Mouse (Mus musculus) stomach, embryonic 15.5 days (tissue): ENCODE measurements around the gene Nr2f2. TPM values are rescaled to one million over a fixed set of nuclear protein-coding genes. Genes with fewer than 3 reads are reported as not detected.

Experiments used
- ATAC-seq: fragments of 200-750 bp; cut with Nextera tagmentation; 2 replicates; pipeline ENCODE4 v1.8.0; 2017; ENCODE audit warnings: low read depth, moderate number of reproducible peaks, moderate TSS enrichment; ENCODE audit not compliant: insufficient read depth, low FRiP score
- H3K27ac ChIP-seq: fragments of 300-500 bp; sonication (generic); 2 replicates; pipeline ENCODE4 v1.5.1; 2015; ENCODE audit warnings: mild to moderate bottlenecking, inconsistent platforms
- H3K27me3 ChIP-seq: fragments of 300-500 bp; sonication (generic); replicated peaks from 2 replicates; pipeline ENCODE4 v1.6.1; 2015; ENCODE audit warnings: inconsistent platforms
- H3K36me3 ChIP-seq: fragments of 300-500 bp; sonication (generic); 2 replicates; pipeline ENCODE4 v1.6.1; 2015; ENCODE audit warnings: inconsistent platforms
- H3K4me1 ChIP-seq: fragments of 300-500 bp; sonication (generic); 2 replicates; pipeline ENCODE4 v1.6.1; 2015; ENCODE audit warnings: inconsistent platforms
- H3K4me2 ChIP-seq: fragments of 300-500 bp; sonication (generic); 2 replicates; pipeline ENCODE4 v1.6.1; 2015; ENCODE audit warnings: mild to moderate bottlenecking, inconsistent platforms
- H3K4me3 ChIP-seq: fragments of 300-500 bp; sonication (generic); replicated peaks from 2 replicates; pipeline ENCODE4 v1.5.1; 2015; ENCODE audit warnings: inconsistent platforms
- H3K9ac ChIP-seq: fragments of 300-500 bp; sonication (generic); 2 replicates; pipeline ENCODE4 v1.6.1; 2015; ENCODE audit warnings: inconsistent platforms
- H3K9me3 ChIP-seq: fragments of 300-500 bp; sonication (generic); 2 replicates; pipeline ENCODE4 v1.6.1; 2016; ENCODE audit warnings: inconsistent platforms
- WGBS: fragments of 180-500 bp; shearing (Covaris S2); methylation state at CpG from one replicate; pipeline ENCODE4 v1.1.7; 2015; 5-methylcytosine and 5-hydroxymethylcytosine counted together
- polyA plus RNA-seq: library from polyadenylated mRNA; unstranded; fragments of >200 nt; fragmentation: Nextera tagmentation; extraction: Ambion mirVana; gene quantifications from 2 replicates; pipeline ENCODE4 v1.2.1, GENCODE M21; 2015

The Nr2f2 gene
- polyA plus RNA-seq, 1 experiment from 2014 or later, result 66.9 TPM

DNA sequence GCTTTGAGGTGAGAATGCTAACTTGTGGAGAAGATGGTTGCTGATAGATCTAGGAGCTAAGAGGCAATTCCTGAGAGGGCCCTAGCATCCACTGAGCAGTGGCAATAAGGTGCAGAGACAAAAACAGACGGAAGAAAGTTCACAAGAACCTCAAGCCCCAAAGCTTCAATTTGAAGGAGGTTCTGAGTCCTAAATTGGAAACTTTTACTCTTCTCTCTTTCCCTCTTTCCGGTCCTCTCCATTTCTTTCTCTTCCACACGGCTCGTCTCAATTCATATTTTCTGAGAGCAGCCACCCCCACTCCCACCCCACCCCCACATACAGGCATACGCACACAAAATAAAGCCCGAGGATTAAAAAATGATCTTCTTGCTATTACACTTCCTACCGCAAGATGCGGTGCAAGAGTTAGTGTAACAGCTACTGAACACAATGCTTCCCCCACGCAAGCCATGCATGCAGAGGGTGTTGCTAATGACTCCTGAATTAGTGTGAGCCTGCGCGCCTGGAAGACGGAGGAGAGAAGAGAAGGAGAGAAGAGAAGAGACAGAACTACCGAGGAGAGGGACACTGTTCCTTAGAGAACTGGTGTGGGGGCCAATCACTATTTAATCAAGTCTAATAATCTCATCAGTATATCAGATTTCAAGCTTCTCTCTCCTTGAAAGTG, 29.8 kb downstream of the Nr2f2 start:
- H3K9me3 ChIP-seq, result no peaks in the 10 kb centered on the region
- peak overlapping the region; percentile 38 for H3K4me3 ChIP-seq
- peaks cover 24% of the 10 kb centered on the region for H3K4me1 ChIP-seq
- H3K27ac ChIP-seq, result peak overlapping the region; percentile 59; the same call in 1 of the 2 replicates
- H3K9ac ChIP-seq, result no peak overlapping the region
- ATAC-seq, result no peak
- H3K27me3 ChIP-seq, result peaks cover 27% of the 10 kb centered on the region
- 50% methylated on average over 13 of the region's 13 CpGs for WGBS
- H3K36me3 ChIP-seq, result no peaks in the 10 kb centered on the region
- peak overlapping the region; percentile 55; the same call in 1 of the 2 replicates for H3K4me2 ChIP-seq

DNA sequence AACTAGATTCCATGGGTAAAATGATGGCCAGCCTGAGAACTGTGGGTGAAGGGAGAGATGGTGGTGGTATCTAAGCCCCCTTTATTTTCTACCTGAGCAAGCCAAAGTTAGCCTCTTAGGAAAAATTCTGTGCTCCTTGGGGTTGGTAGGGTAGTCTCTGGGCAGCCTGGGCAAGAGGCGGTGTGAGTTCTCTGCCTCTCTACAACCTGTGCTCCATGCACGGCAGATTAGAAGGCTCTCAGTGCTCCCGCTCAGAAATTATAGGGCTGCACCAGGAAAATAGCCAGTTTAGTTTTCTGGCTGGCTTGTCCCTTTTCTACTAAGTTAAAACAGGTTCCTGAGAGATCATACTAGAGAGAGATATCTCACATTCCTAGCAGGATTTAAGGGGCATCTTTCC, 30.4 kb downstream of the Nr2f2 start:
- Histone ChIP-seq H3K27ac (no peak overlapping the region), H3K9me3 (no peaks in the 10 kb centered on the region), H3K4me3 (no peak overlapping the region), H3K27me3 (peaks cover 29% of the 10 kb centered on the region), H3K9ac (no peak overlapping the region), H3K4me1 (peaks cover 28% of the 10 kb centered on the region), H3K36me3 (no peaks in the 10 kb centered on the region), H3K4me2 (no peak overlapping the region)
- WGBS, result 70% methylated on average over 3 of the region's 3 CpGs
- ATAC-seq, result no peak

DNA sequence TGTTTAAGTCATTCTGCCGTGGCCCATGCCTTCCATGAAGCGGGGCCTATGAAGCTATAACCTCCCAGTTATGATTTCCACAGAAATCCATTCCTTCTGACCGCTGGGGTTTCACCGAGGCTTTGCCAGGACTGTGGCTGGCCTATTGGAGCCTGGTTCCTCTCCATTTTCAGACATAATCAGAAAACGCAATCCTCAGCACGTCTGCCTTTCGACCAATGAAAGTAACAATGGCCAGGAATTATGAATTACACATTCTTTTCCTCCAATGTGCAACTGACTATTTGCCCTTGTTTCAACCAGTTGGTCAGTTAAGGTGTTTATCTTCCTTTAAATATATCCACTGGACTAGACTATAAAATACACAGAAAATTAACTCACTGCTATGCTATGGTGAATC, 31.1 kb downstream of the Nr2f2 start:
- 31% methylated on average over 7 of the region's 7 CpGs for WGBS
- H3K27me3 ChIP-seq, result peaks cover 29% of the 10 kb centered on the region
- H3K4me3 ChIP-seq, result no peak overlapping the region; the same call in 1 of the 2 replicates

GRCm38 (mm10) chr7:70334836-70335235, 31.7 kb downstream of the Nr2f2 start:
- H3K27me3 ChIP-seq, result peaks cover 24% of the 10 kb centered on the region; the same call in 1 of the 2 replicates
- H3K27ac ChIP-seq, result peak overlapping the region; percentile 40
- no peaks in the 10 kb centered on the region for H3K36me3 ChIP-seq
- under 1% methylated on average over 17 of the region's 17 CpGs for WGBS
- H3K9me3 ChIP-seq, result no peaks in the 10 kb centered on the region
- H3K4me2 ChIP-seq, result peak overlapping the region; percentile 52
- no peak overlapping the region for H3K9ac ChIP-seq
- peaks cover 31% of the 10 kb centered on the region for H3K4me1 ChIP-seq
- H3K4me3 ChIP-seq, result peak overlapping the region; percentile 19; the same call in 1 of the 2 replicates
- ATAC-seq, result peak; percentile 51; the same call in 1 of the 2 replicates

More for the DNA sequence above, 31.1 kb downstream of the Nr2f2 start:
- Histone ChIP-seq H3K27ac (peak overlapping the region; percentile 35; the same call in 1 of the 2 replicates), H3K9ac (no peak overlapping the region), H3K4me1 (peaks cover 34% of the 10 kb centered on the region), H3K9me3 (no peaks in the 10 kb centered on the region), H3K36me3 (no peaks in the 10 kb centered on the region), H3K4me2 (peak overlapping the region; percentile 52; the same call in 1 of the 2 replicates)
- no peak for ATAC-seq

- H3K4me3 ChIP-seq, result no peak overlapping the region
- no peak overlapping the region for H3K9ac ChIP-seq
- H3K27ac ChIP-seq, result no peak overlapping the region
- WGBS, result 40% methylated on average over 11 of the region's 11 CpGs
- ATAC-seq, result no peak
- H3K4me1 ChIP-seq, result peaks cover 31% of the 10 kb centered on the region
- peaks cover 29% of the 10 kb centered on the region; the same call in 1 of the 2 replicates for H3K27me3 ChIP-seq
- H3K36me3 ChIP-seq, result no peaks in the 10 kb centered on the region
- no peaks in the 10 kb centered on the region for H3K9me3 ChIP-seq
- peak overlapping the region; percentile 11; the same call in 1 of the 2 replicates for H3K4me2 ChIP-seq
Observed at GRCm38 (mm10) chr7:70333851-70334250, 32.7 kb downstream of the Nr2f2 start.

- H3K4me1 ChIP-seq, result peaks cover 31% of the 10 kb centered on the region
- ATAC-seq, result no peak
- 0 out of 2 replicates have a peak overlapping the region, but pooled peaks have one; percentile 68 for H3K27ac ChIP-seq
- peak overlapping the region; percentile 79 for H3K4me2 ChIP-seq
- H3K4me3 ChIP-seq, result no peak overlapping the region
- 38% methylated on average over 14 of the region's 14 CpGs for WGBS
- H3K9ac ChIP-seq, result no peak overlapping the region
- H3K27me3 ChIP-seq, result peaks cover 30% of the 10 kb centered on the region; the same call in 1 of the 2 replicates
- no peaks in the 10 kb centered on the region for H3K36me3 ChIP-seq
- H3K9me3 ChIP-seq, result no peaks in the 10 kb centered on the region
Observed at GRCm38 (mm10) chr7:70332926-70333664, 33.4 kb downstream of the Nr2f2 start.

GRCm38 (mm10) chr7:70332064-70332850, 34.3 kb downstream of the Nr2f2 start:
- Histone ChIP-seq H3K4me3 (peak overlapping the region; percentile 52), H3K9ac (no peak overlapping the region; the same call in 1 of the 2 replicates), H3K27ac (peak overlapping the region; percentile 68), H3K36me3 (no peaks in the 10 kb centered on the region), H3K27me3 (peaks cover 28% of the 10 kb centered on the region; the same call in 1 of the 2 replicates), H3K9me3 (no peaks in the 10 kb centered on the region), H3K4me1 (peaks cover 24% of the 10 kb centered on the region), H3K4me2 (peak overlapping the region; percentile 79)
- 12% methylated on average over 26 of the region's 26 CpGs for WGBS
- ATAC-seq, result no peak

DNA sequence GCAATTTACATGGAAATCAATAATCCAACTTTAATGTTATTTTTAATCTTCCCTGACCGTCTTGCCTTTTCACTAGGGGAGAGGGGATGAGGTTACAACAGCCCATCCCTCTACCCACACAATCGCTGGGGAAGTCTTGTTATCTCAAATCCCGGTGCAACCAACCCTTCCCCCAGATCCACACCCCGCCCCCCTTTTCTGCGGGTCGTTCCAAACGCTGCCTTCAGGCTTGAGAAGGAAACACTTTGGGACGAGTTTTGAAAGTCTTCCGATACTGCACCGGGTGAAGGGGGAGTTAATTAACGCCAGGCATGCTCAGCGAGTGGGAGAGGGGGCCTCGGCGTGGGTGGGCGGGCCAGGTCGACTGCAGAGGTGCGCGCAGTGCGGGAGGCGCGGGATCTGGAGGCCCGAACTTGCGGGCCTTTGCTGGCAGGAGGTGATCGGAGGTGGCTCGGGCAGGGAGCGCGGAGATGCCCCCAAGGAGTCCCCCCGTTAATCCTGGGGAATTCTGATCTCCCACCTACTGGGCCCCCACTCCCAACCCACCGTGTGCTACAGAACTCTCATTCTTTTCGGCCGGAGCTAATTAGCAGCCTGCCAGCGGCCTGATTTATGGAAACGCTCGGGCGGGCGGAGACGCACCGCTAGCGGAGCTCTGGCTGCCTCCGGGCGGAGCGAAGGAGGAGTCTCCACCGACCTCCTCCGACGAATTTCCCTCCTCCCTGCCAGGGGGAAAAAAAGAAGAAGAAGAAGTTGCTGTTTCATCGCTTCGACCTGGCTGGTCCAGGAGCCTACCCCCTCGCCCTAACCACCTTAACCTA, 35.1 kb downstream of the Nr2f2 start:
- Histone ChIP-seq H3K9ac (peak overlapping the region; percentile 3; the same call in 1 of the 2 replicates), H3K4me3 (peak overlapping the region; percentile 52), H3K9me3 (no peaks in the 10 kb centered on the region), H3K4me2 (peak overlapping the region; percentile 79), H3K36me3 (no peaks in the 10 kb centered on the region), H3K27ac (peak overlapping the region; percentile 68), H3K27me3 (peaks cover 29% of the 10 kb centered on the region; the same call in 1 of the 2 replicates), H3K4me1 (peaks cover 24% of the 10 kb centered on the region)
- under 1% methylated on average over 48 of the region's 48 CpGs for WGBS
- peak; percentile 64 for ATAC-seq

- ATAC-seq, result no peak
- 6% methylated on average over 19 of the region's 19 CpGs for whole genome bisulfite sequencing
- peak overlapping the region; percentile 79 for H3K4me2 ChIP-seq
- no peak overlapping the region; the same call in 1 of the 2 replicates for H3K9ac ChIP-seq
- peaks cover 24% of the 10 kb centered on the region for H3K4me1 ChIP-seq
- peaks cover 29% of the 10 kb centered on the region for H3K27me3 ChIP-seq
- no peak overlapping the region for H3K27ac ChIP-seq
- no peaks in the 10 kb centered on the region for H3K9me3 ChIP-seq
- H3K36me3 ChIP-seq, result no peaks in the 10 kb centered on the region
- H3K4me3 ChIP-seq, result peak overlapping the region; percentile 52
Observed at GRCm38 (mm10) chr7:70330761-70331242, 35.7 kb downstream of the Nr2f2 start.

DNA sequence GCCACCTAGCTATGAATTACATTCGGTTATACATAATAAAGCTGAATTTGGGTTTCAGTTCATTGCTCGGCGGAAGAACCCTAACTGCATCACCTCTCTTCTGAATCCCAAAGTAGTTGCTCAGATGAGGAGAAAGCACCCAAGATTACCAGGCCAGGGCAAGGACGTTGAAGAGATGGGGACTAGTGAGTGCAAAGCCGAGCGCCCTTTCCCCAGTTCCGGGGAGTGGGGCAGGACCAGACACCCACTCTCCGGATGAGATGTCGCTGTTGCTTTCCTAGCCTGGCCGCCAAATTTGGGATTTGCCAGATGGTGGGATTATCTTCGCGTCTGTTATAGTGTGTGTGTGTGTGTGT, 36.4 kb downstream of the Nr2f2 start:
- peak overlapping the region; percentile 79; the same call in 1 of the 2 replicates for H3K4me2 ChIP-seq
- H3K4me1 ChIP-seq, result peaks cover 24% of the 10 kb centered on the region
- H3K4me3 ChIP-seq, result no peak overlapping the region; the same call in 1 of the 2 replicates
- H3K36me3 ChIP-seq, result no peaks in the 10 kb centered on the region
- H3K27me3 ChIP-seq, result peaks cover 28% of the 10 kb centered on the region
- WGBS, result 28% methylated on average over 12 of the region's 12 CpGs
- no peak overlapping the region for H3K9ac ChIP-seq
- ATAC-seq, result no peak
- H3K9me3 ChIP-seq, result no peaks in the 10 kb centered on the region
- no peak overlapping the region for H3K27ac ChIP-seq
